Mouse (Mus musculus): ENCODE data around the gene Spty2d1.

DNA sequence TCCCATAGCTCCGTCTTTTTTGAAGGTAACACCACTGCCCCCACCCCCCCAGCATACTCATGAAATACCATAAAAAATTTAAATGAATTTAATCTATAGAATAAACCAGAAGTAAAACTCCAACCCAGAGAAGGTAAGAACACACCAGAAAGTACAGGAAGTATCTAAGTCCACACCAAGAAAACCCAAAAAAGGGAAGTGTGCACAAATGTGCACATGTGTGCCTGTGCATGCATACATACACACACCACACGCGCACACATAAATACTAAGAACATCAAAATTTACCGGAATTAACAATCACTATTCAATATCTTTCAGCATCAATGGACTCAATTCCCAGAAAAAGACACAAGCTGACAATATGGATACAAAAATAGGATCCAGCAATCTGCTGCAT lies 38.3 kb downstream of the Spty2d1 start:
- no peak for TF ChIP-seq CTCF (IDR thresholded peaks at IDR 0.05; ENCODE audit: extremely low read depth, insufficient read length, insufficient replicate concordance, low read depth, low read length)
- TF ChIP-seq POLR2A (IDR thresholded peaks at IDR 0.05; ENCODE audit: low read depth, low read length) = no peak

Data from small intestine, adult 2 months (tissue).